Mouse (Mus musculus) midbrain, embryonic 10.5 days (tissue): Measurements from ENCODE around the gene Rps6ka2. TPM values are rescaled to one million over a fixed set of nuclear protein-coding genes. Genes with fewer than 3 reads are reported as not detected.

Experiments
- DNase-seq: peaks from one replicate; pipeline ENCODE4 v3.0.0-alpha.2; 2017; ENCODE audit warnings: low spot score
- H3K27ac ChIP-seq: fragments of 300-500 bp; sonication (generic); replicated peaks from 2 replicates; pipeline ENCODE4 v1.5.1; 2016; ENCODE audit warnings: mild to moderate bottlenecking
- H3K27me3 ChIP-seq: fragments of 300-500 bp; sonication (generic); 2 replicates; pipeline ENCODE4 v1.6.1; 2016; ENCODE audit warnings: low read depth, mild to moderate bottlenecking; ENCODE audit not compliant: poor library complexity, severe bottlenecking
- H3K36me3 ChIP-seq: fragments of 300-500 bp; sonication (generic); 2 replicates; pipeline ENCODE4 v1.6.1; 2016; ENCODE audit warnings: mild to moderate bottlenecking, moderate library complexity
- H3K4me1 ChIP-seq: fragments of 300-500 bp; sonication (generic); 2 replicates; pipeline ENCODE4 v1.6.1; 2016
- H3K4me3 ChIP-seq: fragments of 300-500 bp; sonication (generic); 2 replicates; pipeline ENCODE4 v1.5.1; 2016; ENCODE audit warnings: mild to moderate bottlenecking, moderate library complexity
- H3K9me3 ChIP-seq: fragments of 300-500 bp; sonication (generic); replicated peaks from 2 replicates; pipeline ENCODE4 v1.6.1; 2016; ENCODE audit warnings: mild to moderate bottlenecking
- WGBS: fragments of 180-500 bp; shearing (Covaris S2); methylation state at CpG from one replicate; pipeline ENCODE4 v1.1.7; 2016; 5-methylcytosine and 5-hydroxymethylcytosine counted together
- polyA plus RNA-seq: library from polyadenylated mRNA; unstranded; fragments of >200 nt; fragmentation: Nextera tagmentation; extraction: Ambion mirVana; gene quantifications from 2 replicates; pipeline ENCODE4 v1.2.1, GENCODE M21; 2016

Rps6ka2 gene
- polyA plus RNA-seq, 1 experiment from 2014 or later = 21.4 TPM

DNA sequence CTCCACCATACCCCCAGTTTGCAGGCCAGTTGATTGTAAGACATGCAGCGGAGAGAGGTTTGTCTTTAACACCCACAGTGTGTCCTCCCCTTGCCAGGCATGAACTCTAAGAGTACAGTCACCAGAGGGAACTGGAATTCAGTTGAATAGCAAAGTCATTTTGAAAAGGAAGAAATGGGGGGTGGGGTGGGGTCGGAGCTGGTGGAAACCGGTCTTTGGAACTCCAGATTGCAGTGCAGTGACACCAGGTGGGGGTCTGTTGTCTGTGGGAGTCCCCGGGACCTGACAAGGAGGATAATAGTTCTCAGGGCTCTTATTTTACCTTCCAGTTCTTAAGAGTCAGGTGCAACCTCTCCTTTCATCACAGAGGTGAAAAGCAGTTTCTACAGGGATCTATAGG is 70.6 kb downstream of the Rps6ka2 start:
- Histone ChIP-seq H3K4me1 (no peaks in the 10 kb centered on the region), H3K36me3 (peaks cover 23% of the 10 kb centered on the region), H3K4me3 (no peak overlapping the region), H3K27me3 (no peaks in the 10 kb centered on the region), H3K9me3 (no peaks in the 10 kb centered on the region), H3K27ac (no peak overlapping the region)
- DNase-seq = no peak
- WGBS = 90% methylated on average over 4 of the region's 4 CpGs

GRCm38 (mm10) chr17:7245078-7245477 is 75.2 kb downstream of the Rps6ka2 start:
- 94% methylated on average over 6 of the region's 6 CpGs for WGBS
- Histone ChIP-seq H3K27ac (no peak overlapping the region), H3K36me3 (peaks cover 18% of the 10 kb centered on the region), H3K9me3 (no peaks in the 10 kb centered on the region), H3K4me3 (no peak overlapping the region), H3K27me3 (no peaks in the 10 kb centered on the region), H3K4me1 (peaks cover 3% of the 10 kb centered on the region; the same call in 1 of the 2 replicates)
- DNase-seq = no peak

- H3K4me1 ChIP-seq = peaks cover 3% of the 10 kb centered on the region; the same call in 1 of the 2 replicates
- H3K36me3 ChIP-seq = peaks cover 27% of the 10 kb centered on the region
- no peaks in the 10 kb centered on the region for H3K27me3 ChIP-seq
- no peaks in the 10 kb centered on the region for H3K9me3 ChIP-seq
- WGBS = 59% methylated on average over 6 of the region's 6 CpGs
- no peak overlapping the region for H3K27ac ChIP-seq
- no peak overlapping the region for H3K4me3 ChIP-seq
- no peak for DNase-seq
Measured at GRCm38 (mm10) chr17:7246893-7247556, 77.1 kb downstream of the Rps6ka2 start.

GRCm38 (mm10) chr17:7250373-7250772 is 80.5 kb downstream of the Rps6ka2 start:
- Histone ChIP-seq H3K9me3 (no peaks in the 10 kb centered on the region), H3K36me3 (peaks cover 40% of the 10 kb centered on the region), H3K4me1 (peaks cover 3% of the 10 kb centered on the region; the same call in 1 of the 2 replicates), H3K27me3 (no peaks in the 10 kb centered on the region), H3K4me3 (no peak overlapping the region), H3K27ac (no peak overlapping the region)
- no peak for DNase-seq
- WGBS = 83% methylated on average over 4 of the region's 4 CpGs

DNA sequence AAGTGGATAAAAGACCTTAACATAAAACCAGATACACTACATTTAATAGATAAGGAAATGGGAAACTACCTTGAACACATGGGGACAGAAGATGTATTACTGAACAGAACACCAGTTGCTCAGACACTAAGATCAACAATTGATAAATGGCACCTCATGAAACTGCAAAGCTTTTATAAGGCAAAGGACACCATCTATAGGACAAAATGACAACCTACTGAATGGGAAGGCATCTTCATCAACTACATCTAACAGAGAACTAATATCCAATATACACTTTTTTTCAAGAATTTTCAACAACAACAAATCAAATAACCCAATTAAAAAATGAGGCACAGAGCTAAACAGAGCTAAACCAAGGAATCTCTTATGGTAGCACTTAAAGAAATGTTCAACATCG is 87.3 kb downstream of the Rps6ka2 start:
- Histone ChIP-seq H3K36me3 (peaks cover 23% of the 10 kb centered on the region), H3K27ac (no peak overlapping the region), H3K4me3 (no peak overlapping the region), H3K9me3 (no peaks in the 10 kb centered on the region), H3K27me3 (no peaks in the 10 kb centered on the region), H3K4me1 (peaks cover 22% of the 10 kb centered on the region)
- DNase-seq = no peak
- WGBS = 91% methylated on average over 1 of the region's 1 CpGs

DNA sequence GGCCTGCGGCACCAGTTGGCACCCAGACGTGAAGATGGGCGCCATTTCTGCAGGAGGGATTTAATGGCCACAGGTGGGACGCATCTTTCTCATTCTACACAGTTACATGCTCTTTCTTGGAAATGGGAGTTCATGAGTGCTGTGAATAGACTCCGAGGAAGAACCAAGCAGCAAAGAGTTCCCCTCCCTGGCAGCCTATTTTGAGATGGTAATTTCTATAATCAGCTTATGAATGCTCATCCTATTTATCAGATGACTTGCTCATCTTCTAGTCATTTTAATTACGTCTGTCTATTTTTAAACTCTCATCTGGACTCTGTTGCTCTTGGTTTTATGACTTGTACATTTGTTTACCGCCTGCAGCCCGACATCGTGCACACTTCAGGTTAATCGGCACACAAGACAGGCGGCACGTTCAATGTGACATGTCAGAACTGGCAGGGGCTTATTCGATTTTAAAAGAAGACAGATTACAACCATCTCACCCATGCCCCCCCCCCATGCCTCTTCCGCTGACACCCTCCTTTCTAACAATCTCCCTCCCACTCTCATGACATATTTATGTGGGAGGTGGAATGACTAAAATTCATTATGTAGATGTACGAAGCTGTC is 88.9 kb downstream of the Rps6ka2 start:
- H3K27me3 ChIP-seq = no peaks in the 10 kb centered on the region
- H3K9me3 ChIP-seq = no peaks in the 10 kb centered on the region
- peaks cover 27% of the 10 kb centered on the region for H3K36me3 ChIP-seq
- H3K4me1 ChIP-seq = peaks cover 22% of the 10 kb centered on the region
- DNase-seq = no peak
- H3K27ac ChIP-seq = no peak overlapping the region
- no peak overlapping the region for H3K4me3 ChIP-seq
- WGBS = 91% methylated on average over 15 of the region's 15 CpGs

DNA sequence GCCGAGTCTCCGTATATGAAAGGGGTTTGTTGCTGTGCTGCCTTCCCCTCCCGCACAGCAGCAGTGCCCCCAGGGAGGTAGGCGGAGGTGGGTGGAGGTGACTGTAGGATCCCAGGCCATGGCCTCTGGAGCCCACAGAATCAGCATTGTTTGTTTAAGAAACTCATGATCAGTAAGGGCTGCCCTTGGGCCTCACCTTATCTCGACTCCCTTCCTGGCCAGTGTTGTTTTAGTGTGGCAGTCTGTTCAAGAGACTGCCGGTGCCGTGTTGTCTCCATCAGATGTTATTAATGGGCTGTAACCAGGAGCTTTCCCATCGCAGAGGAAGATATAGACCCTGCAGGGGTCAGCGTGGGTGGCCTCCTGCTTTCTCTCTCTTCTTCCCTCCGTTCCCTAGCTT is 90.4 kb downstream of the Rps6ka2 start:
- no peak for DNase-seq
- no peaks in the 10 kb centered on the region for H3K27me3 ChIP-seq
- peaks cover 32% of the 10 kb centered on the region for H3K4me1 ChIP-seq
- no peak overlapping the region for H3K4me3 ChIP-seq
- WGBS = 57% methylated on average over 10 of the region's 10 CpGs
- 0 out of 2 replicates have a peak overlapping the region, but pooled peaks have one; percentile 38 for H3K27ac ChIP-seq
- peaks cover 24% of the 10 kb centered on the region for H3K36me3 ChIP-seq
- H3K9me3 ChIP-seq = no peaks in the 10 kb centered on the region

- no peaks in the 10 kb centered on the region for H3K27me3 ChIP-seq
- peaks cover 49% of the 10 kb centered on the region for H3K4me1 ChIP-seq
- DNase-seq = peak; percentile 40
- peaks cover 24% of the 10 kb centered on the region for H3K36me3 ChIP-seq
- 33% methylated on average over 10 of the region's 10 CpGs for WGBS
- H3K9me3 ChIP-seq = no peaks in the 10 kb centered on the region
- H3K27ac ChIP-seq = peak overlapping the region; percentile 61; the same call in 1 of the 2 replicates
- no peak overlapping the region for H3K4me3 ChIP-seq
Measured at GRCm38 (mm10) chr17:7262056-7262455, 92.1 kb downstream of the Rps6ka2 start.

DNA sequence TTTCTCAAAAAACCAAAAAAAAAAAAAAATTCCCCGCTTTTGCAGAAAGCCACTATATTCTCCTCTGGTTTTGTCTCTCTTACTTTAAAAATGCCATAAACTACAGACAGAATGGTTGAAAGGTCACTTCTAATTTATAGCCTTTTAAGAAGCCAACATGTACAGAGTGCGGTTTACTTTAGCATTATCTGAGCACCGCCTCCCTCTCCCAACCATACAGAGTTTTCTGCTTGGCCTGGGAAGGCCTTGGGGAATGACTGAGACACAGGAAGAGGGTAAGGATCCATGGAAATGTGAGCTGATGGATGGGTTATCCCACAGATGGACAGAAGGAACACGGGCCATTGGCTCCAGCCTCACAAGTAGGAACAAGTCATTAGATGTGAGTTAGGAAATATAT is 92.7 kb downstream of the Rps6ka2 start:
- Histone ChIP-seq H3K27ac (no peak overlapping the region), H3K4me3 (no peak overlapping the region), H3K36me3 (peaks cover 24% of the 10 kb centered on the region), H3K27me3 (no peaks in the 10 kb centered on the region), H3K9me3 (no peaks in the 10 kb centered on the region), H3K4me1 (peaks cover 50% of the 10 kb centered on the region)
- 94% methylated on average over 4 of the region's 4 CpGs for WGBS
- DNase-seq = no peak

DNA sequence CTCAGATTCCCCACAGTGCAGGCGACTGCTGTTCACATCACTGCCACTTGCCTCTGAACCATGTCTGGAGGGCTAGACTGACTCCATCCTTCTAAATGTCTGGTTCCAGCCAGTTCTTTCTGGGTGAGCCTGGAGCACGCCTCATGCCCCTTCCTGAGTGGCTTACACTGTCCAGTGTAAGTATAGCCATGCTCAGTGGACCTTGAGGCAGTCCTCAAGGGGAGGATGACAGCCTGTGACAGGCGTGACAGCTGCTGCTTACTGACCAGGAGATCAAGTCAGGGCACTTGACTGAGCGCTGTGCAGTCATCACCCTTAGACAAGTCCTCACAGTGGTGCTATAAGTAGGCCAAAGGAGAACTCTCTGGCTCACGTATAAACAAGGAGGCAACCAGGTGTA is 94.7 kb downstream of the Rps6ka2 start:
- 81% methylated on average over 5 of the region's 5 CpGs for WGBS
- Histone ChIP-seq H3K4me3 (no peak overlapping the region), H3K9me3 (no peaks in the 10 kb centered on the region), H3K36me3 (peaks cover 15% of the 10 kb centered on the region), H3K4me1 (peaks cover 61% of the 10 kb centered on the region), H3K27ac (0 out of 2 replicates have a peak overlapping the region, but pooled peaks have one; percentile 7), H3K27me3 (no peaks in the 10 kb centered on the region)
- no peak for DNase-seq

GRCm38 (mm10) chr17:7265291-7265690 is 95.4 kb downstream of the Rps6ka2 start:
- H3K9me3 ChIP-seq = no peaks in the 10 kb centered on the region
- peaks cover 65% of the 10 kb centered on the region for H3K4me1 ChIP-seq
- no peaks in the 10 kb centered on the region for H3K27me3 ChIP-seq
- peaks cover 15% of the 10 kb centered on the region for H3K36me3 ChIP-seq
- no peak for DNase-seq
- H3K4me3 ChIP-seq = no peak overlapping the region
- H3K27ac ChIP-seq = no peak overlapping the region
- WGBS = 92% methylated on average over 4 of the region's 4 CpGs

DNA sequence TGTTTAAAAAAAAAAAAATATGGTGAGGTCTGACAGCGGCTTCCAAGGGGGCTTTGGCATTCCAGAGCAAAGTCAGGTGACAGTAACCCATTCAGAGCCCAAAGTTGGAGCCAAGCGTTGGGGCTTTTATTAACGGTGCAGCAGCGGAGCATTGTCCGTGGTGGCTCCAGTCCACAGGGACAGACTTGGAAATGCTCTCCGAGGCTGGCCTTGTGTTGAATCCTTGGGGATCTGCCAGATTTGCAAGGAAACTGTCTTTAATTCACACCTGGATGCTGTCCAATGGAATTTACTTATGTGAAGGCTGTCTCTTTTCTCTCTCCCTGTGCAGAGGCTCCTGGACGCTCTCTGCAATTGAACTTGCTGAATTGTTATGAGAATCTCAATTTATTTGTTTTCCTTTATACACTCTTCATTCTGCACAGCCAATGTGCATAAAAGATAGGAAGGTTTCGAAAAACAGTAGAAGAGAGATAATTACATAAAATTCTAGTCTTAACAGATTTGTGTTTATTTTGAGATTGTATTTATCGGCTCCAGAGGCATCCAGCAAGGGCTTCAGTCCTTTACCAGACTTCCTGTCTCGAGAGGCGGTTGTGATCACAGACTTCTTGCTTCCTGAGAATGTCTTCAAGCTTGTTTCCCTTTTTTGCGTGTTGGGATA is 95.9 kb downstream of the Rps6ka2 start:
- Histone ChIP-seq H3K4me1 (peaks cover 65% of the 10 kb centered on the region), H3K27ac (peak overlapping the region; percentile 67; the same call in 1 of the 2 replicates)

GRCm38 (mm10) chr17:7267843-7268242 is 97.9 kb downstream of the Rps6ka2 start:
- no peak for DNase-seq
- Histone ChIP-seq H3K4me1 (peaks cover 61% of the 10 kb centered on the region), H3K4me3 (no peak overlapping the region), H3K9me3 (no peaks in the 10 kb centered on the region), H3K27ac (0 out of 2 replicates have a peak overlapping the region, but pooled peaks have one; percentile 38), H3K36me3 (peaks cover 12% of the 10 kb centered on the region), H3K27me3 (no peaks in the 10 kb centered on the region)
- WGBS = 87% methylated on average over 2 of the region's 2 CpGs

More for the DNA sequence above, 95.9 kb downstream of the Rps6ka2 start:
- DNase-seq = no peak
- peaks cover 14% of the 10 kb centered on the region for H3K36me3 ChIP-seq
- H3K27me3 ChIP-seq = no peaks in the 10 kb centered on the region
- WGBS = 56% methylated on average over 12 of the region's 12 CpGs
- no peaks in the 10 kb centered on the region for H3K9me3 ChIP-seq
- no peak overlapping the region for H3K4me3 ChIP-seq
